Mouse (Mus musculus) naive thymus-derived CD4-positive, alpha-beta T cell, adult 2 months (primary cell): ENCODE results near the gene Ncam1.

Source experiments
- DNase-seq: peaks from one replicate; pipeline ENCODE4 v3.0.0-alpha.2; 2011; ENCODE audit warnings: low read depth

The Ncam1 gene

GRCm38 (mm10) chr9:49798806-49799205 is at the start of gene Ncam1:
TSS of gene Ncam1 (minus strand) at chr9:49798925.
- no peak for DNase-seq

DNA sequence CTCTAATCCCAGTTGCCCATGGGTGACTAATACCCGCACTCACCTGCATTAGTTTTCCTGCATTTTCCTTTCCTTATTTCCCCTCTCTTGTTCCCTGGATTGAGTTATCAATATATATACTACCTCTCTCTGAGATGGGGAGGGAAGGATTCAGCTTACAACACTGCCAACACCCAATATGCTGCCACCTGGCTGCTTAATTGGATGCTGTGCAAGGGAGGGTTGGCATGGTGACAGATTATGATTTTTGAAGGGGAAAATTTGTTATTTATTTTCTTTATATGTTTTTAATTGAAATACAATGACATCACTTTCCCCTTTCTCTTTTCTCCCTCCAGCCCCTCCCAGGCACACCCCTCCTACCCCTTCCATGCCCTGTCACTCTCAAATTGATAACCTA is 35.3 kb upstream of the Ncam1 start:
- no peak for DNase-seq

DNA sequence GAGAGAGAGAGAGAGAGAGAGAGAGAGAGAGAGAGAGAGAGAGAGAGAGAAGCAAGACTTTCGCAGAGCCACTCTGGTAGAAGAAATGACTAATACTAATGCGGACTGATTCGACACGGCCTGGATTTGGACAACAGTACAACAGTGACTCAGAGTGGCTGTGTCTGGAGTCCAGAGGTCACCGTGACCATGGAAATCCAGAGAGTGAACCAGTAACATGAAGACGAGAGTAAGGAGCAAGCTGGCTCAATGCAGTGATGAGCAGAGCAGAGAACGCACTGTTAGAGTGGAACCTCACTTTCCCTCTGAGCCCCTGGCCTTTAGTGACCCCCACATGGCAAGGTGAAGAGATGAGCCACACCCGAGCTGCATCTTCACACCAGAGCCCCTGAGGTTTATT is 28.9 kb upstream of the Ncam1 start:
- no peak for DNase-seq

DNA sequence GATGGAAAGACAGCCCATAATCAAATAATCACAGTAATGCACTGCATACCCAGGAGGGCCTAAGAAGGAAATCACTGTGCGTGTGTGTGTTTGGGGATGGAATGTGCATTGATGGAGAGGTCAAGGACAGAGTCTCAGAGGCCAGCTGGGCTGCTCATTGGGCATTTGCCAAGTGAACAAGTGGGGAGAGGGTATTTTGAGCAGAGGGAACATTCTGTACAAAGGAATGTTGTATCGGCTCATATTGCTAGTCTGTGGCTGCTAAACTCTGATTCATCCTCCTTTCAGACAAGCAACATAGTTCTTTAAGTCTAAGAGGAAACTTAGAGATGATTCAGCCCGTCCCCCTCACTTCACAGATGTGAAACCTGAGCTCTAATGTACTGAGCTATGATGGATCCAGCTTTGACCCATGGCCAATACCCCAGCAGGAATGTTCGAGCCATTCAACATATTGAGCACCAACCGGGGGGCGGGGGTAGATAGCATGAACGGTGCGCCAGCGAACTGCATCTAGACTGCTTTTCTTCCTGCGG is 17.5 kb upstream of the Ncam1 start:
- no peak for DNase-seq

GRCm38 (mm10) chr9:49814442-49814841 is 15.7 kb upstream of the Ncam1 start:
- no peak for DNase-seq

DNA sequence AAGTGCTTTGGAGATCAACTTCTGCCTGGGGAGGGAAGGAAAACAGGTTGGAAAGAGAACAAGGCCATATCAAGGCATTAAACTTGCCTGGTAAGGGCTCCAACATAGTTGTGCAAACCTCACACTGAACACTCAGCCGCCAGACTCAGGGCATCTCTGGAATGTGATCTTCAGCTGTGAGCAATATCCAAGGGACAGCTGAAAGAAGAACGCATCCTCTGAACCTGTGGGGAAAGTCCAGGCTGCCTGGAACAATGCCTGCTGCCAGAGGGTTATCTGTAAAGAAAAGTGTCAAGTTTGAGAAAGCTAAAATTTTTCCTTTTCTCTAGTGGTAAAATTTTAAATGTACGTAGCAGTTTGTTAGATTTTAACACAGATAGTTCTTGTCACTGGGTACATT is 4.5 kb upstream of the Ncam1 start:
- DNase-seq = no peak

DNA sequence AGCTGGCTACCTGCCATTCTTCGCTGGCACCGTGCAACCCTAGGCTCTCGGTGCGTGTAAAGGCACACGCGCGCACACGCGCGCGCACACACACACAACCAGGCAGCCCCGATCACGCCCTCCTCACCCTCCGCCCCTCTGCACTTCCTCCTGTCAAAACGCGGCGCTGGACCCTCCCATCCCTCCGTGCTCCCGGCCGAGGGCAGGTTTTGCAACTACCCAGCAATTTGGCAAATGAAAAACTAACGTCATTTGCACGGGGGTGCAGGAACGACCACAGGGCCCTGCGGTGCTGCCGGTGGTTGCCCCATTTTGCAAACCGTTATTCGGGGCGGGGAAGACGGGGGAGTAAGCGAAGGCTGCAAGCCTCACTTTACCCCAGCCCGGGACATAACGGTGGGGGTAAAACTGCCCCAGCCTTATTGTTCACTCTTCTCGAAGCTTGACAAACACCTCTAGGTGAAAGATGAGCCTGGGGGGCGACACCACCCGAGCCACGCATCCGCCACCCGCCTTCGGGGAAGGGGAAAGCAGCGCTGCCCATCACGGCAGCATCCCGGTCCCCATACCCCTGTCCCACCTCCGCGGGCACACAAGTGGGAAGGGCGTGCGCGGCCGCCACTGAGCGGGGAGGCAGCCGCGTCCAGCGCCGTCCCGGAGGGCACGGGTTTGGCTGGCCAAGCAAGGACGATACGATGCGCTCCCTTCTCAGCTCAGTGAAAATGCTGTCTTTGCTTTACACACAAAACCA is 729 bp downstream of the Ncam1 start:
- no peak for DNase-seq

DNA sequence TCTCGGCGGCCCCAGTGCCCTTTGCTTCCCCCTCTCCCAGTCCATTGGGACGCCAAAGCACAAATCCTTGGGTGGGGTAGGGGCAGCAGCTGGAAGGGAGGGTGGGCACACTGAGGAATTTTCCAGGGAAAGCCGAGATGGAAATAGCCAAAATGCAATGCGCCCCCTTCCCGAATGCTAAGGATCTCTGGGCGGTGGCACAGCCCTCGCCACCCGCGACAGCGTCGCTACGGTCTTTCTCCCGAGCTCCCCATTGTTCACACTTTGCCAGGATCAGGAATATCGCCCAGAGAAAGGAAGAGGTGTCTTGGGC is 1.3 kb downstream of the Ncam1 start:
- DNase-seq = no peak

GRCm38 (mm10) chr9:49796618-49797507 is 1.9 kb downstream of the Ncam1 start:
- no peak for DNase-seq

GRCm38 (mm10) chr9:49795881-49796280 is 2.8 kb downstream of the Ncam1 start:
- no peak for DNase-seq

DNA sequence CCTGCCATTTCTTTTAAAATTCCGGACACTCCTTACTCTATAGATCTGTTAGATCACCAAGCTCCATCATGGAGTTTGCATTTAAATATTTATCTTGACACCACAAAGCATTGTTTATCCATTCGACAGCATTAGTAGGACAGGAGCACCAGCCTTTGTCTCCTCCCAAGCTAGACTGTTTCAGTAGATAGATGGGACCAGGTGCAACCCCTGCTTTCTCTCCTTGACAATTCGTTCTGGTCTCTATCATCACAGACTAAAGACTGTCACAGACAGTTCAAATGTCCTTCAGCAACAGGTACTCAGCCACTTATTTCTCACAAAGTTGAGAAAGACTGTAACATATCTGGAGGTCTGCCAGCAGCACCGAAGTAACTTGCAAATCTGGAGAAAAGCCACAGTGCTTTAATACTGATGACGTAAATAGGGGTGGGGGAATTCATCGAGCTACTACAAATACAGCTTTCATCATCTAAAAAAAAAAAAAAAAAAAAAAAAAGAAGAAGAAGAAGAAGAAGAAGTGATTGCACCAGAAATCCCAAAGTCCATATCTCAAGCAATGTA is 4.7 kb downstream of the Ncam1 start:
- no peak for DNase-seq

GRCm38 (mm10) chr9:49793241-49793640 is 5.5 kb downstream of the Ncam1 start:
- no peak for DNase-seq

DNA sequence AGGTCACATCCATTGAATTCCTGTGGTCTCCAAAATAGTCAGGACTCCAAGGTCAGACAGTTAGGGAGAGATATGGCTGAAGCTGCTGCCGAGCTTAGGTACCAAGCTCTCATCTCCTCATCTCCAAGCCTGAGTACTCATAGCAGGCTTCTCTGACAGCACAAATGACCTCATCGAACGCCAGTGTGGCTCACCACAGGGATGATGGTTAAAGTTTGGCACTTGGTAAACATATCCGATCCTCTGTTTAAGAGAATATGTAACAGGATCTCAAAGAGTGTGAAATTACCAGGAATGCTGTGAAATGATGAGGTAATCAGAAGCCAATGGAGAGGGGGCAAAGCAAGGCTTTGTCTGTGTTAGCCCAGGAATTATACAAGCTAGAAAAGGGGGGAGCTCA is 6.1 kb downstream of the Ncam1 start:
- DNase-seq = no peak

DNA sequence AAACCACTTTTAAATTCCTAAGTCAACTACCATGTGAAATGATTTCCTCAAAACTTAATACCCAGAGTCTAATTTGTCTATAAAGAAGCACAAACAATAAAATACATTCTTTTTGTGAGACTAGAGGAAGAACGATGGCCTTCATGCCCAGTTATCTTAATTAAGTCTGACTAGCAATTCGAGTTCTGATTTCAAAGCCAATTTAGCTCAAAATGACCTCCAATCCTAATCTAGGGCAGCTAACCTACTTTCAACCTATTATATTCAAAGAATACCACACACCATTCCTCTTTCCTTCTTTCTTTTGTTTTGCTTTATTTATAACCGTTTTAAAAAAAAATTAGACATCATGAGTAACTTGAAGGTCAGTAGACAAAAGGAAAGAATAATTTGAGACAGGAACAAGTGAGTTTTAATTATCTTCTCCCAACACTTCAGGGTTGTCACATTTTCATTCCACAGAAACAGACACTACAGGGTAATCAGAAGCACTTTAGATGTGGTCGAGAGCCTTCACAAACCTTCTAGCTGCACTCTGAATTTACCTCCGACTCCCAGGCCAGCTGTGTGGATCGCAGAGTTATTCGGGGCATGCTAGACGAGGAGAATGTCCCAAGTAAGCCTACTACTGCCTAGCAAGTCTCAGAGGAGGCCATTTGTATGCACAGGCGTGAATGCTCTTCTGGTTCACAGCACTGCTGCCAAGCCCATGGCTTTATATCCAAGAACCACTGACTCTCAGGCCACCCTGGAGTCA is 17.5 kb downstream of the Ncam1 start:
- no peak for DNase-seq

DNA sequence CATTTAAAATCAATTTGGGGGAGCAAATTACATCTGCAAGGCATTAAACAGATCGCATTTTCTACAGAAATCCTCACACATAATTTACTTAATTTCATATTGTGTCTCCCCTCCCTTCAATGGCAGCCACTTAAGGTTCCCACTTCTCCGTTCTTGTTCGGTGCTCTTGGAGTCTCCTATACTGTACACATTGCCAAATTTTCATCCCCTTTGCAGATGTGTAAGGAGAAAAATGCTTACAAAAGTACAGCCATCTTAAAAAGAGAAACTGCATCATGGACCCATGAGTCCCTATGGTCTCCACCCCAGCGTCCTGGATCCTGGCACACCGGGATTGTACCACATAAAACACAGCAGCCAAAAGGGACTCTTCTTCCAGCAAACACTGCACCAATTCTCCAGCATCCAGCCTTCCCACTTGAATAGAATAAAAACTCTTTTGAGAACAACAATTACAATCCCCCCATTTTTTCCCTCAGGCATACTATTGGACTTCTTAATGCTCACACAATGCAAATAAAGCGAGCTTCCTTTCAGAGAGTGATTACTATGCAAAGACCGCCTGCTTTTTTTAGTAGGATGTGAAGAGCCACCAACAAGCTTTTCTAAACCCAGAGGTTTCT is 21.6 kb downstream of the Ncam1 start:
- no peak for DNase-seq

DNA sequence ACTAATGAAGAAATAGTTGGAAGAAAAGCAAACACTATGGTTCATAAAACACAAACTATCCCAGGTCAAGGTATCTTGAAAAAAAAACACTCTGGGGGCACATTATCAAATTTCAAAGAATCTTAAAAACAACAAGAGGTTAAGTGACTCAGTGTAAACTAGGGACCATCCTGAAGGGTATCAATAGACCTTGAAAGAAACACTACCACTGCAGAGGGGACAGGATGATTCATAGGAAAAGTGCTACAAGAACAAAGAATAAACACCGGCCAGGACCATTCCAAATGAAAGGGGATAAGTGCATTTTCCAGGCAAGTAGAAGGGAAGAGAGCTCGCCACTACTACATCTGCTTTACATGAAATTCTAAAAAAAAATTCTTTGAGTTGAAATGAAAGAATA is 32.1 kb downstream of the Ncam1 start:
- DNase-seq = no peak

GRCm38 (mm10) chr9:49760571-49760970 is 38.2 kb downstream of the Ncam1 start:
- no peak for DNase-seq

DNA sequence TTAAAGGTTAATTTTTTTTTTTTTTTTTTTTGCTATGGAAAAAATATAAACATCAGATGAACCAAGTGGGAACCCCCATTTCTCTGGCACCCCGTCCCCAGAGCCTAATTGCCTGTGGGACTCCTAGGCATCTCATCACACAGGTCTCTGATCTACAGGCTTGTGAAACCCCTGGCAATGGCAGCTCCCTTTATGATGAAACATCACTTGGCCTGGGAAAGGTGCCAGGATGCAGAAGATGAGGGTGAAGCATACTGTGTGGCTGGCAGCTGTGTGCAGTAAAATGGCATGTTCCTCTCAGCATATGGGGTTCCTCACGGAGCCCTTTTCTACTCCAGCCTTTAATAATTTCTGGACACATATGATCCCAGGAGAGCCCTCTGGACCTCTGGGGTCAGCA is 40.3 kb downstream of the Ncam1 start:
- no peak for DNase-seq

GRCm38 (mm10) chr9:49757986-49758385 is 40.7 kb downstream of the Ncam1 start:
- no peak for DNase-seq

GRCm38 (mm10) chr9:49757582-49757981 is 41.1 kb downstream of the Ncam1 start:
- DNase-seq = no peak

DNA sequence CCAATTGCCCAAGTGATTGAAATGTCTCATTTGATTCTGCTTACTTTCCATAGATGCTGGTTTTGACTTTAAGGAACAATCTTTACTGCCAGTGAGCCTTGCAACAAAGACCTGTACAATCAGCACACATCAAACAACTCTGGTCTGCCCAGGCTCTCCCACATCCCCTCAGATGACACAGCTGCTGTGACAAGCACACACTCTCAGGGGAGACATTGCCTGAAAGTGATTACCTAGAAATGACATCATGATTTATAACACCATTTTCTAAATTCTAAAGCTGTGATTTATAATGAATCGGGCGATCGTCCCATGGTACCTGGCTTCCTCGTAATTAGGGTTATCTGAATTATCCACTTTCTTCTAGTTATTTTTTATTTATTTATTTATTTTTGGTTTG is 42.0 kb downstream of the Ncam1 start:
- no peak for DNase-seq

DNA sequence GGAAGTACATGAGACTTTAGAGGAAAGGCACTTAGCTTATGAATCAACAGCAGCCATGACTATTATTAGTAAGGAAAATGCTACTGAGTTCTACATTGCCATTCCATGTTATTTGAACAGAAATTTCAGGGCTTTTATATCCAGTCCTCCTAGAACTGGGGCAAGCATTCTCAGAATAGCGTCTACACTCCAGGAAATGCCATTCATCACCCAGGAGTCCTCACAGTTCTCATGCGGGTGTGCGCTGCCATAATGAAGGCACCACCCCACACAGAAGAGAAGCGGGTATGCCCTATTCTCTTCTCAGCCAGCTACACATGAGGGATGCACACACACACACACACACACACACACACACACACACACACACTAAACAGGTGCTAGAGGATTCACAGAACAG is 43.5 kb downstream of the Ncam1 start:
- no peak for DNase-seq
